Mouse (Mus musculus): ENCODE data around the gene Krt25. TPM values are rescaled to one million over a fixed set of nuclear protein-coding genes. Genes with fewer than 3 reads are reported as not detected.

The Krt25 gene
- polyA plus RNA-seq, 1 experiment: not detected

DNA sequence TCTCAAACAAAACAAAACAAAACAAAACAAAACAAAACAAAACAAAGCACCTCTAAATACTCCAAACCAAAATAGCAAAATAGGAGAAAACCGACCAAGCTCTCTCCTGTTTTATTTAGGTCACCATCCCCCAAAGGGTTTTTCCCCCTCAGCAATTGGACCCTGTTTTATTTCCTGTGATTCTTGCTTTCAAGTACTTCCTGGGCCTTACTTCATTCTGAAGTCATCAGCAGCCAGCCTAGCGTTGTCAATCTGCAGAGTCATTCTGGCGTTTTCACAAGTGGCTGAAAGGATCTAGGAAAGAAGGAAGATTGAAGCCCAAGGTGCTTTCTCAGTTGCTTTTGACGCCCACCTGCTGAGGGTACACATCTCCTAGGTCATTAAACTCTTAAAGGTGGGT is 39.4 kb downstream of the Krt25 start:
- TF ChIP-seq FLI1 (IDR thresholded peaks at IDR 0.05; ENCODE audit: low read length) (no peak), GATA1 (IDR thresholded peaks at IDR 0.05; ENCODE audit: borderline replicate concordance, low read length) (no peak)
- no peaks in the 10 kb centered on the region for H3K36me3 ChIP-seq (replicated peaks; ENCODE audit: low read length)
- peaks cover 20% of the 10 kb centered on the region for H3K27me3 ChIP-seq (replicated peaks)
- H3K4me3 ChIP-seq (replicated peaks): no peak overlapping the region
- no peaks in the 10 kb centered on the region for H3K9me3 ChIP-seq
- H3K4me1 ChIP-seq: no peaks in the 10 kb centered on the region

DNA sequence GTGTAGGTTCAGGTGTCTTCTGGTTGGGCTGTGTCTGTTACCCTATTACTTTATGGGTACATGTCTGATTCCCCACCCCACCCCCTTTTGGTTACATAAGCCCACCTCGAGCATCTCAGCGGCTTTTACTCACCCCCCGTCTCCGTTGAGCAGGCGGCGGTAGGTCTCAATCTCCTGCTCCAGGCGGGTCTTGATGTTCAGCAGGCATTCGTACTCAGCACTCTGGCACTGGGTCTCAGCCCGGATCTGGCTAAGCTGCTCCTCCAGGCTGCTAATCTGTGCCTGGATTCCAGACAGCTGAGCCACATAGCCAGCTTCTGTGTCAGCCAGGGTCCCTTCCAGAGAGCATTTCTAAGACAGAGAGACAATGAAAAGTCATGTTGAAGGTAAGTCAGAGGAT is 41.6 kb downstream of the Krt25 start:
- Histone ChIP-seq H3K36me3 (replicated peaks; ENCODE audit: low read length) (no peaks in the 10 kb centered on the region), H3K4me3 (replicated peaks) (no peak overlapping the region), H3K27me3 (replicated peaks) (peaks cover 23% of the 10 kb centered on the region), H3K4me1 (no peaks in the 10 kb centered on the region), H3K9me3 (no peaks in the 10 kb centered on the region)
- TF ChIP-seq GATA1 (IDR thresholded peaks at IDR 0.05; ENCODE audit: borderline replicate concordance, low read length): no peak
- TF ChIP-seq FLI1 (IDR thresholded peaks at IDR 0.05; ENCODE audit: low read length): no peak

- Histone ChIP-seq H3K27me3 (replicated peaks) (peaks cover 24% of the 10 kb centered on the region), H3K9me3 (no peaks in the 10 kb centered on the region), H3K36me3 (replicated peaks; ENCODE audit: low read length) (no peaks in the 10 kb centered on the region), H3K4me1 (no peaks in the 10 kb centered on the region), H3K4me3 (replicated peaks) (no peak overlapping the region)
- TF ChIP-seq FLI1 (IDR thresholded peaks at IDR 0.05; ENCODE audit: low read length): no peak
- no peak for TF ChIP-seq GATA1 (IDR thresholded peaks at IDR 0.05; ENCODE audit: borderline replicate concordance, low read length)
Measured at GRCm38 (mm10) chr11:99279986-99280385, 42.8 kb downstream of the Krt25 start.

GRCm38 (mm10) chr11:99276786-99277185 is 46.0 kb downstream of the Krt25 start:
- no peaks in the 10 kb centered on the region for H3K36me3 ChIP-seq (replicated peaks; ENCODE audit: low read length)
- H3K9me3 ChIP-seq: no peaks in the 10 kb centered on the region
- no peaks in the 10 kb centered on the region for H3K4me1 ChIP-seq
- no peak overlapping the region for H3K4me3 ChIP-seq (replicated peaks)
- TF ChIP-seq GATA1 (IDR thresholded peaks at IDR 0.05; ENCODE audit: borderline replicate concordance, low read length): no peak
- TF ChIP-seq FLI1 (IDR thresholded peaks at IDR 0.05; ENCODE audit: low read length): no peak
- H3K27me3 ChIP-seq (replicated peaks): peaks cover 20% of the 10 kb centered on the region

DNA sequence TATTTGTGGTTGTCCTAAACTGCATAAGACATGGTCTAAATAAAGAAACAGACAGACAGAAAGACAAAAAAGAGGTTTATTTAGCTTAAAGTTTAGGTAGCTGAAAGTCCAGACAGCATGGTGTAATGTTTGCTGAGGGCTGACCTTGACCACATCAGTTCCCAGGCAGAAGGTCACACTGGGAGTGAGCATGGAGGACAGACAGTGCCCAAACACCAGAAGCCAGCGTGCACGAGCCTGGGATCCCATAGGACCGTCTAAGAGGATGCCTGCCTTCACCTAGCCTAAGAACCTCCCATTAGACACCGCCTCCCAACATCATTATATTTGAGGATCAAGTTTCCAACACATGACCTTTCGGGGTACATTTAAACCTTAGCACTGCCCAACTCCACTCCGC is 47.1 kb downstream of the Krt25 start:
- Histone ChIP-seq H3K27me3 (replicated peaks) (peaks cover 18% of the 10 kb centered on the region), H3K9me3 (no peaks in the 10 kb centered on the region), H3K36me3 (replicated peaks; ENCODE audit: low read length) (no peaks in the 10 kb centered on the region), H3K4me3 (replicated peaks) (no peak overlapping the region), H3K4me1 (no peaks in the 10 kb centered on the region)
- TF ChIP-seq FLI1 (IDR thresholded peaks at IDR 0.05; ENCODE audit: low read length) (no peak), GATA1 (IDR thresholded peaks at IDR 0.05; ENCODE audit: borderline replicate concordance, low read length) (no peak)

GRCm38 (mm10) chr11:99272721-99273120 is 50.0 kb downstream of the Krt25 start:
- Histone ChIP-seq H3K4me3 (replicated peaks) (no peak overlapping the region), H3K36me3 (replicated peaks; ENCODE audit: low read length) (no peaks in the 10 kb centered on the region), H3K4me1 (no peaks in the 10 kb centered on the region), H3K27me3 (replicated peaks) (peaks cover 18% of the 10 kb centered on the region), H3K9me3 (no peaks in the 10 kb centered on the region)
- TF ChIP-seq FLI1 (IDR thresholded peaks at IDR 0.05; ENCODE audit: low read length) (no peak), GATA1 (IDR thresholded peaks at IDR 0.05; ENCODE audit: borderline replicate concordance, low read length) (no peak)

DNA sequence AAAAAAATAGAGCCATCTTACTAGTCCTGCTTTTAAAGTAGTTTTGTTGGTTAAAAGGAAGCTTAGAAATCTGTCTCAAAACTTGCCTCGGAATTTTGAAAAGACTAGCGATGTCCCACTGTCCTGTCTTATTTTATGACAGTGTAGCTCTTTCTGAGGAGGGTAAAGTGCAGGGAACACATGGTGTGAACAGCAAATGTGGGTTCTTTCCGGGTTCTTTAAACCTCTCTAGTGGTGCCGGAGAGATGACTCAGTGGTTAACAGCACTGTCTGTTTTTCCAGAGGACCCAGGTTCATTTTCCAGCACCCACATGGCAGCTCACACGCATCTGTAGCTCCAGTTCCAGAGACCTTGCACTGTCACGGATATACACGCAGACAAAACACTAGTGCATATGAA is 53.6 kb downstream of the Krt25 start:
- TF ChIP-seq FLI1 (IDR thresholded peaks at IDR 0.05; ENCODE audit: low read length) (no peak), GATA1 (IDR thresholded peaks at IDR 0.05; ENCODE audit: borderline replicate concordance, low read length) (no peak)
- Histone ChIP-seq H3K4me1 (no peaks in the 10 kb centered on the region), H3K36me3 (replicated peaks; ENCODE audit: low read length) (no peaks in the 10 kb centered on the region), H3K27me3 (replicated peaks) (peaks cover 27% of the 10 kb centered on the region), H3K9me3 (no peaks in the 10 kb centered on the region), H3K4me3 (replicated peaks) (no peak overlapping the region)

- Histone ChIP-seq H3K27me3 (replicated peaks) (peaks cover 26% of the 10 kb centered on the region), H3K4me1 (no peaks in the 10 kb centered on the region), H3K4me3 (replicated peaks) (no peak overlapping the region), H3K36me3 (replicated peaks; ENCODE audit: low read length) (no peaks in the 10 kb centered on the region), H3K9me3 (no peaks in the 10 kb centered on the region)
- no peak for TF ChIP-seq FLI1 (IDR thresholded peaks at IDR 0.05; ENCODE audit: low read length)
- no peak for TF ChIP-seq GATA1 (IDR thresholded peaks at IDR 0.05; ENCODE audit: borderline replicate concordance, low read length)
Measured at GRCm38 (mm10) chr11:99265796-99266195, 57.0 kb downstream of the Krt25 start.

Other genes starting within 250 kb of the Krt25 start
- gene Tns4, start 233.6 kb downstream of the Krt25 start, polyA plus RNA-seq (2012; ENCODE audit: insufficient read depth, low replicate concordance): 0.93 TPM in 1 of 2 replicates, not detected in the other
- gene Ccr7, start 167.9 kb downstream of the Krt25 start, polyA plus RNA-seq (2012; ENCODE audit: insufficient read depth, low replicate concordance): not detected in 2 replicates
- 24.2 and 370 TPM in 2 replicates for gene Smarce1, start 91.9 kb downstream of the Krt25 start, polyA plus RNA-seq (2012; ENCODE audit: insufficient read depth, low replicate concordance)
- not detected in 2 replicates for gene Krt222, start 78.9 kb downstream of the Krt25 start, polyA plus RNA-seq (2012; ENCODE audit: insufficient read depth, low replicate concordance)
- not detected in 2 replicates for gene Krt24, start 37.7 kb downstream of the Krt25 start, polyA plus RNA-seq (2012; ENCODE audit: insufficient read depth, low replicate concordance)
- not detected in 2 replicates for gene Krt26, start 15.0 kb upstream of the Krt25 start, polyA plus RNA-seq (2012; ENCODE audit: insufficient read depth, low replicate concordance)
- not detected in 2 replicates for gene Krt27, start 28.2 kb upstream of the Krt25 start, polyA plus RNA-seq (2012; ENCODE audit: insufficient read depth, low replicate concordance)
- not detected in 2 replicates for gene Krt28, start 52.0 kb upstream of the Krt25 start, polyA plus RNA-seq (2012; ENCODE audit: insufficient read depth, low replicate concordance)
- 6.6 TPM in 1 of 2 replicates, not detected in the other for gene Krt10, start 66.4 kb upstream of the Krt25 start, polyA plus RNA-seq (2012; ENCODE audit: insufficient read depth, low replicate concordance)
- gene Krt12, start 99.3 kb upstream of the Krt25 start, polyA plus RNA-seq (2012; ENCODE audit: insufficient read depth, low replicate concordance): not detected in 2 replicates
- gene Krt20, start 115.2 kb upstream of the Krt25 start, polyA plus RNA-seq (2012; ENCODE audit: insufficient read depth, low replicate concordance): not detected in 2 replicates
- not detected in 2 replicates for gene Krt23, start 170.2 kb upstream of the Krt25 start, polyA plus RNA-seq (2012; ENCODE audit: insufficient read depth, low replicate concordance)
- gene Krt39, start 198.4 kb upstream of the Krt25 start, polyA plus RNA-seq (2012; ENCODE audit: insufficient read depth, low replicate concordance): not detected in 2 replicates
- gene Krt40, start 220.2 kb upstream of the Krt25 start, polyA plus RNA-seq (2012; ENCODE audit: insufficient read depth, low replicate concordance): not detected in 2 replicates
- not detected in 2 replicates for gene Krtap3-3, start 227.9 kb upstream of the Krt25 start, polyA plus RNA-seq (2012; ENCODE audit: insufficient read depth, low replicate concordance)
- not detected in 2 replicates for gene Krtap3-2, start 233.9 kb upstream of the Krt25 start, polyA plus RNA-seq (2012; ENCODE audit: insufficient read depth, low replicate concordance)
- gene Gm11939, start 236.5 kb upstream of the Krt25 start, polyA plus RNA-seq (2012; ENCODE audit: insufficient read depth, low replicate concordance): not detected in 2 replicates
- not detected in 2 replicates for gene Krtap3-1, start 243.7 kb upstream of the Krt25 start, polyA plus RNA-seq (2012; ENCODE audit: insufficient read depth, low replicate concordance)

Data from megakaryocyte, embryonic 14.5 days (primary cell).